Comparison of ENCODE assay signal across 9 mouse cellular contexts in the genomic region with DNA sequence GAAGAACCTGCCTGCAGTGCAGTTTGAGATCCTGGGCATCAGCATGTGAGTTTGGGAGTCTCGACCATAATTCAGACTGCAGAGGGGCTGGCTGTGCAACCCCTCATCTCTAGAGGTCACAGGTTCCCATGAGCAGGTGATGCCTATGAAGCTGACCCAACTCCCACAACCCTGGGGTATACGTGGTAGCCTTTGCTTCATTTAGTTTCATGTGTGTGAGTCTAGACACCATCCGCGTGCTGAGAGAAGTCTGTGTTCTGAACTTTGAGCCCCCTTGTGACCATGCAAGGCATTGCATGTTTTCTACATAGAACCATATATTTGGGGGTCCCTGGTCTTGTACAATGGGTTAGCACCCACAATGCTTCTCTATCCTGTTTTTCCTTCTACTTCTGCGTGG. TPM values are rescaled to one million over a fixed set of nuclear protein-coding genes. Genes with fewer than 3 reads are reported as not detected.
DNase-seq lines count a peak whose midpoint lies in the region; ATAC-seq and TF ChIP-seq lines count a peak whose summit lies in the region.
"Had no signal": no experiment of that assay in that cellular context is flagged by ENCODE, and none has a peak within 500 bp of the region (broad histone marks: within the 10 kb centered on the region; RNA-seq: fewer than 3 reads in every experiment).

No protein-coding gene starts in this region.

- H3K4me2 ChIP-seq in intestine, postnatal 0 days (replicated peaks; ENCODE audit: low read depth): no peak overlapping the region
- H3K4me2 ChIP-seq: heart, embryonic 15.5 days had no signal

- H3K4me3 ChIP-seq in intestine, postnatal 0 days (ENCODE audit: low read depth, low read length): no peak overlapping the region
- H3K4me3 ChIP-seq: heart, embryonic 15.5 days had no signal

- no peaks in the 10 kb centered on the region for H3K36me3 ChIP-seq in intestine, postnatal 0 days (ENCODE audit: control insufficient read depth, insufficient read depth)
- H3K36me3 ChIP-seq: heart, embryonic 15.5 days had no signal

- WGBS in intestine, postnatal 0 days: 20% methylated on average over 5 of the region's 5 CpGs

- no peaks in the 10 kb centered on the region for H3K9me3 ChIP-seq in intestine, postnatal 0 days (ENCODE audit: control insufficient read depth)
- H3K9me3 ChIP-seq: heart, embryonic 15.5 days had no signal

- TF ChIP-seq CTCF in intestine, postnatal 0 days (IDR thresholded peaks at IDR 0.05; ENCODE audit: low read depth): peak; percentile 82

- DNase-seq in cerebellum, postnatal 10 days: peak; percentile 74 to 79
- DNase-seq in cerebellum, adult 11-12 months: no peak
- peak; percentile 48 to 66 for DNase-seq in right cerebral cortex, postnatal 10 days (ENCODE audit: low spot score in 2 of 2)
- no peak for DNase-seq in right cerebral cortex, adult 18-20 months
- DNase-seq in embryo, embryonic 9.5 days (ENCODE audit: extremely low spot score): peak; percentile 44
- peak; percentile 53 for DNase-seq in lung, postnatal 10 days
- peak; percentile 26 to 69 for DNase-seq in spleen, postnatal 10 days (ENCODE audit: low spot score in 2 of 2)

- no peak overlapping the region for H3K9ac ChIP-seq in intestine, postnatal 0 days (ENCODE audit: low read depth, low read length)
- H3K9ac ChIP-seq: heart, embryonic 15.5 days had no signal

- no peaks in the 10 kb centered on the region for H3K4me1 ChIP-seq in intestine, postnatal 0 days (replicated peaks; ENCODE audit: control insufficient read depth, insufficient read depth, low read length)
- H3K4me1 ChIP-seq: heart, embryonic 15.5 days had no signal

- ATAC-seq in intestine, postnatal 0 days: no peak

- H3K27me3 ChIP-seq in intestine, postnatal 0 days (replicated peaks; ENCODE audit: control insufficient read depth, insufficient read depth, low read length): no peaks in the 10 kb centered on the region
- H3K27me3 ChIP-seq: heart, embryonic 15.5 days had no signal

- H3K27ac ChIP-seq in intestine, postnatal 0 days (ENCODE audit: low read depth, low read length): no peak overlapping the region
- H3K27ac ChIP-seq: heart, embryonic 15.5 days had no signal

RNA-seq across cellular contexts. Expression of gene Ccne1, which starts 23.9 kb away (rescaled TPM):
- 12.0 and 12.6 TPM in 2 replicates for polyA plus RNA-seq in intestine, postnatal 0 days (2015; fragmentation: Nextera tagmentation; extraction: Ambion mirVana)

RNA-seq across cellular contexts. Expression of gene 1600014C10Rik, which starts 51.8 kb away (rescaled TPM):
- polyA plus RNA-seq in intestine, postnatal 0 days (2015; fragmentation: Nextera tagmentation; extraction: Ambion mirVana): 16.9 and 18.2 TPM in 2 replicates

Comparison
In these comparisons a context has a peak if more than half of its experiments do, and no peak if none do; other contexts are left out.
1. DNase-seq: peak in cerebellum, postnatal 10 days (2 of 2), right cerebral cortex, postnatal 10 days (2 of 2), embryo, embryonic 9.5 days (single experiment), lung, postnatal 10 days (single experiment) and spleen, postnatal 10 days (2 of 2); none in cerebellum, adult 11-12 months (single experiment) and right cerebral cortex, adult 18-20 months (single experiment).